In the genomic region with DNA sequence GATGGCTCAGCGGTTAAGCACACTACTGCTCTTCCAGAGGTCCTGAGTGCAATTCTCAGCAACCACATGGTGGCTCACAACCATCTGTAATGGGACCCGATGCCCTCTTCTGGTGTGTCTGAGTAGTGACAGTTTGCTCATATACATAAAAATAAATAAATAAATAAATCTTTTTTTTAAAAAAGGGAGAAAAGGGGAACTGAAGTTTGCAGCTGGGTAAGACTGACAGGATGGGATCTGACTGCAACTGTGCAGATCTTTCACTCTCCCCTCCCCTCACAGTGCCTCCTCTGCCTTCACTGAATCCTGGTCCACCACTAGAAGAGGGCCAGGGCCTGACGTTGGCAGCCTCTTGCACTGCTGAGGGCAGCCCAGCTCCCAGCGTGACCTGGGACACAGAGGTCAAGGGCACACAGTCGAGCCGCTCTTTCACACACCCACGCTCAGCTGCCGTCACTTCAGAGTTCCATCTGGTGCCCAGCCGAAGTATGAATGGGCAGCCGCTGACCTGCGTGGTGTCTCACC, we compare ENCODE assay signal across 21 mouse cellular contexts. TPM values are rescaled to one million over a fixed set of nuclear protein-coding genes. Genes with fewer than 3 reads are reported as not detected.
DNase-seq lines count a peak whose midpoint lies in the region; ATAC-seq and TF ChIP-seq lines count a peak whose summit lies in the region.
"Had no signal": no experiment of that assay in that cellular context is flagged by ENCODE, and none has a peak within 500 bp of the region (broad histone marks: within the 10 kb centered on the region; RNA-seq: fewer than 3 reads in every experiment).

No protein-coding gene starts in this region.

- no peaks in the 10 kb centered on the region for H3K36me3 ChIP-seq in liver, postnatal 0 days (replicated peaks; ENCODE audit: insufficient read depth, low read length)
- H3K36me3 ChIP-seq in liver, embryonic 11.5 days (ENCODE audit: control insufficient read depth, insufficient read depth, low read length): no peaks in the 10 kb centered on the region
- no peaks in the 10 kb centered on the region for H3K36me3 ChIP-seq in forebrain, embryonic 10.5 days (replicated peaks)
- H3K36me3 ChIP-seq: hindbrain, embryonic 13.5 days; kidney, embryonic 15.5 days; limb, embryonic 10.5 days had no signal

- no peak overlapping the region for H3K4me3 ChIP-seq in gastrocnemius, adult 2 months
- no peak overlapping the region for H3K4me3 ChIP-seq in liver, postnatal 0 days (ENCODE audit: low read depth, low read length)
- H3K4me3 ChIP-seq in liver, embryonic 11.5 days (ENCODE audit: low read depth, low read length): no peak overlapping the region
- H3K4me3 ChIP-seq in forebrain, embryonic 10.5 days: no peak overlapping the region
- H3K4me3 ChIP-seq: hindbrain, embryonic 13.5 days; kidney, embryonic 15.5 days; limb, embryonic 10.5 days had no signal

- H3K4me2 ChIP-seq in liver, postnatal 0 days (ENCODE audit: low read depth, low read length): no peak overlapping the region
- no peak overlapping the region for H3K4me2 ChIP-seq in liver, embryonic 11.5 days
- H3K4me2 ChIP-seq: heart, embryonic 11.5 days; hindbrain, embryonic 13.5 days; kidney, embryonic 15.5 days had no signal

- 0 out of 2 replicates have a peak, but pooled peaks cover 13% of the 10 kb centered on the region for H3K27me3 ChIP-seq in liver, postnatal 0 days (ENCODE audit: insufficient read depth, low read length)
- peaks cover 20% of the 10 kb centered on the region for H3K27me3 ChIP-seq in liver, embryonic 11.5 days (replicated peaks; ENCODE audit: control insufficient read depth, insufficient read depth, low read length)
- peaks cover 47% of the 10 kb centered on the region for H3K27me3 ChIP-seq in forebrain, embryonic 10.5 days (ENCODE audit: poor library complexity, severe bottlenecking)

- peak; percentile 3; the same call in 1 of the 2 replicates for TF ChIP-seq CTCF in gastrocnemius, adult 2 months (IDR thresholded peaks at IDR 0.05)
- TF ChIP-seq CTCF in liver, postnatal 0 days (IDR thresholded peaks at IDR 0.05; ENCODE audit: low read depth): peak; percentile 28

- H3K4me1 ChIP-seq in liver, postnatal 0 days (ENCODE audit: insufficient read depth): peaks cover 11% of the 10 kb centered on the region
- peaks cover 11% of the 10 kb centered on the region; the same call in 1 of the 2 replicates for H3K4me1 ChIP-seq in liver, embryonic 11.5 days (replicated peaks; ENCODE audit: control insufficient read depth, insufficient read depth, low read length)
- H3K4me1 ChIP-seq in forebrain, embryonic 10.5 days: peaks cover 25% of the 10 kb centered on the region

- H3K27ac ChIP-seq in gastrocnemius, adult 2 months: no peak overlapping the region
- H3K27ac ChIP-seq in liver, postnatal 0 days (ENCODE audit: low read depth): no peak overlapping the region
- H3K27ac ChIP-seq in liver, embryonic 11.5 days (ENCODE audit: low read depth, low read length): no peak overlapping the region
- H3K27ac ChIP-seq in forebrain, embryonic 10.5 days: no peak overlapping the region
- H3K27ac ChIP-seq: hindbrain, embryonic 13.5 days; kidney, embryonic 15.5 days; limb, embryonic 10.5 days had no signal

- H3K9me3 ChIP-seq in liver, postnatal 0 days (ENCODE audit: low read length): no peaks in the 10 kb centered on the region
- H3K9me3 ChIP-seq in liver, embryonic 11.5 days (ENCODE audit: control insufficient read depth, low read length): no peaks in the 10 kb centered on the region
- no peaks in the 10 kb centered on the region for H3K9me3 ChIP-seq in forebrain, embryonic 10.5 days
- H3K9me3 ChIP-seq: hindbrain, embryonic 13.5 days; kidney, embryonic 15.5 days; limb, embryonic 10.5 days had no signal

- H3K9ac ChIP-seq in liver, postnatal 0 days (replicated peaks): no peak overlapping the region
- no peak overlapping the region for H3K9ac ChIP-seq in liver, embryonic 11.5 days (ENCODE audit: low read depth, low read length)
- H3K9ac ChIP-seq: hindbrain, embryonic 13.5 days; kidney, embryonic 15.5 days had no signal

- no peak for DNase-seq in gastrocnemius, adult 2 months
- DNase-seq in gastrocnemius, adult 8-10 months (ENCODE audit: low spot score in 2 of 2): no peak
- no peak for DNase-seq in liver, postnatal 0 days
- no peak for DNase-seq in liver, embryonic 11.5 days (ENCODE audit: low spot score)
- peak; percentile 26 for DNase-seq in 416B (ENCODE audit: low read depth)
- DNase-seq in forebrain, embryonic 10.5 days (ENCODE audit: extremely low spot score, low spot score): no peak
- DNase-seq in kidney, adult 9 months: no peak
- DNase-seq: cerebellum, adult 8-10 months; gastrocnemius, postnatal 25 days; heart, postnatal 14 days; layer of hippocampus, postnatal 36 days; lung, adult 2 months; retina, postnatal 1 day; thymus, postnatal 14 days had no signal

- TF ChIP-seq EP300 in liver, postnatal 0 days (IDR thresholded peaks at IDR 0.05; ENCODE audit: low read depth): no peak

- WGBS in liver, postnatal 0 days (ENCODE audit: insufficient replicate concordance): 65% methylated on average over 11 of the region's 11 CpGs
- 77% methylated on average over 11 of the region's 11 CpGs for WGBS in liver, embryonic 11.5 days
- WGBS in forebrain, embryonic 10.5 days: 85% methylated on average over 11 of the region's 11 CpGs

- ATAC-seq in liver, postnatal 0 days: no peak
- ATAC-seq in liver, embryonic 11.5 days (replicated peaks; ENCODE audit: low FRiP score): no peak
- ATAC-seq in common myeloid progenitor, adult 5-6 weeks (replicated peaks; ENCODE audit: low read depth, poor library complexity, severe bottlenecking): peak; percentile 40
- ATAC-seq: forebrain, embryonic 14.5 days had no signal

- intact Hi-C loops in gastrocnemius, adult 2 months (cut with DNase I): no loop called here

RNA-seq across cellular contexts. Expression of a gene that starts 6.6 kb away (rescaled TPM):
- total RNA-seq in gastrocnemius, adult 2 months (2021): under 1 TPM; 0.38 to 0.73 TPM
- under 1 TPM; 0.34 to 0.63 (median 0.44) TPM for total RNA-seq in gastrocnemius, adult 8-10 months (2022)
- 5.6 and 7.0 TPM in 2 replicates for polyA plus RNA-seq in liver, postnatal 0 days (2015; fragmentation: Nextera tagmentation; extraction: Ambion mirVana)
- 3.5 and 3.8 TPM in 2 replicates for polyA plus RNA-seq in liver, embryonic 11.5 days (2014; fragmentation: Nextera tagmentation; extraction: Ambion mirVana)
- total RNA-seq in common myeloid progenitor, adult 5-6 weeks (2017): 63.0 and 77.8 TPM in 2 replicates
- polyA plus RNA-seq in forebrain, embryonic 10.5 days (2016; fragmentation: Nextera tagmentation; extraction: Ambion mirVana): 0.74 and 0.91 TPM in 2 replicates

RNA-seq across cellular contexts. Expression of a gene that starts 12.3 kb away (rescaled TPM):
- under 1 TPM in 1 of 2 experiments, not detected in 1; 0.06 TPM for total RNA-seq in gastrocnemius, adult 2 months (2021)
- total RNA-seq in gastrocnemius, adult 8-10 months (2022): not detected
- polyA plus RNA-seq in liver, postnatal 0 days (2015; fragmentation: Nextera tagmentation; extraction: Ambion mirVana): 0.15 and 0.22 TPM in 2 replicates
- polyA plus RNA-seq in liver, embryonic 11.5 days (2014; fragmentation: Nextera tagmentation; extraction: Ambion mirVana): 0.25 and 0.53 TPM in 2 replicates
- 2.3 and 2.4 TPM in 2 replicates for total RNA-seq in common myeloid progenitor, adult 5-6 weeks (2017)
- polyA plus RNA-seq in forebrain, embryonic 10.5 days (2016; fragmentation: Nextera tagmentation; extraction: Ambion mirVana): 0.92 and 0.94 TPM in 2 replicates
- total RNA-seq: gastrocnemius, postnatal 25 days had no signal

RNA-seq across cellular contexts. Expression of a gene that starts 21.6 kb away (rescaled TPM):
- not detected for total RNA-seq in gastrocnemius, adult 2 months (2021)
- total RNA-seq in gastrocnemius, adult 8-10 months (2022): not detected
- polyA plus RNA-seq in liver, postnatal 0 days (2015; fragmentation: Nextera tagmentation; extraction: Ambion mirVana): 0.59 and 0.60 TPM in 2 replicates
- polyA plus RNA-seq in liver, embryonic 11.5 days (2014; fragmentation: Nextera tagmentation; extraction: Ambion mirVana): 0.66 and 0.77 TPM in 2 replicates
- 1.1 and 3.9 TPM in 2 replicates for total RNA-seq in common myeloid progenitor, adult 5-6 weeks (2017)
- 2.7 and 2.8 TPM in 2 replicates for polyA plus RNA-seq in forebrain, embryonic 10.5 days (2016; fragmentation: Nextera tagmentation; extraction: Ambion mirVana)
- total RNA-seq: gastrocnemius, postnatal 25 days; liver, adult 2 months had no signal

RNA-seq across cellular contexts. Expression of a gene that starts 29.0 kb away (rescaled TPM):
- 10 to 100 TPM; 29.9 to 36.8 TPM for total RNA-seq in gastrocnemius, adult 2 months (2021)
- total RNA-seq in gastrocnemius, adult 8-10 months (2022): 10 to 100 TPM; 29.3 to 35.5 (median 33.0) TPM
- polyA plus RNA-seq in liver, postnatal 0 days (2015; fragmentation: Nextera tagmentation; extraction: Ambion mirVana): 22.6 and 25.4 TPM in 2 replicates
- 51.0 and 53.2 TPM in 2 replicates for polyA plus RNA-seq in liver, embryonic 11.5 days (2014; fragmentation: Nextera tagmentation; extraction: Ambion mirVana)
- 47.1 and 48.6 TPM in 2 replicates for total RNA-seq in common myeloid progenitor, adult 5-6 weeks (2017)
- polyA plus RNA-seq in forebrain, embryonic 10.5 days (2016; fragmentation: Nextera tagmentation; extraction: Ambion mirVana): 128 and 132 TPM in 2 replicates

RNA-seq across cellular contexts. Expression of a gene that starts 36.5 kb away (rescaled TPM):
- under 1 TPM; 0.84 to 0.92 TPM for total RNA-seq in gastrocnemius, adult 2 months (2021)
- total RNA-seq in gastrocnemius, adult 8-10 months (2022): under 1 TPM in 2 of 4 experiments, not detected in 2; 0.51 to 0.58 TPM
- polyA plus RNA-seq in liver, postnatal 0 days (2015; fragmentation: Nextera tagmentation; extraction: Ambion mirVana): 36.5 and 37.8 TPM in 2 replicates
- 1.6 and 1.7 TPM in 2 replicates for polyA plus RNA-seq in liver, embryonic 11.5 days (2014; fragmentation: Nextera tagmentation; extraction: Ambion mirVana)
- total RNA-seq in common myeloid progenitor, adult 5-6 weeks (2017): 0.18 and 1.2 TPM in 2 replicates
- 6.1 and 6.5 TPM in 2 replicates for polyA plus RNA-seq in forebrain, embryonic 10.5 days (2016; fragmentation: Nextera tagmentation; extraction: Ambion mirVana)

Comparison
In these comparisons a context has a peak if more than half of its experiments do, and no peak if none do; other contexts are left out.
1. RNA of a gene that starts 6.6 kb away (total RNA-seq): 63.0 to 77.8 TPM in common myeloid progenitor, adult 5-6 weeks; 0.38 to 0.73 TPM in gastrocnemius, adult 2 months and 0.34 to 0.63 TPM in gastrocnemius, adult 8-10 months; every median in the first group is over 10 times any median in the second.